Mouse (Mus musculus): ENCODE data around the gene Odf3l2.

Odf3l2 gene

GRCm38 (mm10) chr10:79645711-79646110 is at the start of gene Odf3l2:
Odf3l2 (minus strand) TSS chr10:79645738.
- DNase-seq (ENCODE audit: low read depth, low spot score): no peak

- DNase-seq (ENCODE audit: low read depth, low spot score): no peak
These were observed 48.8 kb upstream of the Odf3l2 start for GRCm38 (mm10) chr10:79694379-79694655.

DNA sequence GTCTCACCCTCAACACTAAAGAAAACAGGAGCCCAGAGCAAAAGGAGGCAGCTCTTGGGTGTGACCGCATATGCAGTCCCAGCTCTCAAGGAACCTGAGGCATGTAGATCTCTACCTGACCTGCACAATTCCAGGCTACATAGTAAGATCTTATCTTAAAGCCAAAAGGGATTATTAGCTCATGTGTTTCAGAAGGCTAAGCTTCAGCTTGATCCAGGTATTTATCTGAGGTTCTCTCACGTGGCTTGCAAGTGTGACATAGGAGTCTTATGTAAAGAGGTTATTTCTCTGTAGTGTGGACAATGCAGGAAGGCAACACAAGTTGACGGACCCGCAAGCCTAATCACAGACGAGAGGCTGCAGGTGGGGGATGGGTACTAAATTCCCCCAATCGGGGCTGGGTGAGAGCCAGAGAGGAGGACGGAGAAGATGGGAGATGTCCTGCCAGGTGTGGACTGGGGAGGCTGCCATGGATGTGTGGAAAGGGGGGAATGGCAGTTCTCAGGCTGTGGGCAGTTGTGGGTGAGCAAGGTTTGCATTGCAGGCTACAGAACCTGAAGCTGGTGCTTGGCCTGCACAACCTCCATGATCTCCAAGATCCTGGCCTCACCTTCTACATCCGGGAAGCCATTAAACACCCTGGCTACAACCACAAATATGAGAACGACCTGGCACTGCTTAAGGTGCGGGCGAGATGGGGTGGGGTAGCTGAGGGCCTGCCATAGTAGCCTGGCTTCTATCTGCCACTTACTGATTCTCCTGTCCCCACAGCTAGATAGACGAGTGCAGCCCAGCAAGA is 48.2 kb upstream of the Odf3l2 start:
- no peak for DNase-seq (ENCODE audit: low read depth, low spot score)

- no peak for DNase-seq (ENCODE audit: low read depth, low spot score)
These were observed 46.5 kb upstream of the Odf3l2 start for GRCm38 (mm10) chr10:79691986-79692548.

DNA sequence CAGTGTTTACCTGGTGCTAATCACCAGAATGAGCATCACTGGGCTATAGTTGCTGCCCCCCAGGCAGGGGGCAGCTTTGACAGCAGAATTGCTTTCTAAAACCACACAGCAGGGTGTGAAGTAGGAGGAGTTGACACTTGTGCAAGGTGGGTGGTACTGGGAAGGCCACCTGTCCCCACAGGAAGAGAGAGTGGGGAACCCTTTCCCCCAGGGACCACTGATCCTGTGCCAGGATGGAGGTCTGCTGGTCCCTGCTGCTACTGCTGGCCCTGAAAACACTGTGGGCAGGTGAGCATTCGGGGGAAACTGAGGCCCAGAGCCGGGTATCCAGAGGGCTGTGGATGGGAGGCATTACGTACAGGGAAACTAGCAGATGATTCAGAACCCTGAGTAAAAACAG is 43.6 kb upstream of the Odf3l2 start:
- DNase-seq (ENCODE audit: low read depth, low spot score): no peak

GRCm38 (mm10) chr10:79688720-79689119 is 43.2 kb upstream of the Odf3l2 start, which contains the start of gene Gzmm:
Gzmm (plus strand) TSS chr10:79689020.
- DNase-seq (ENCODE audit: low read depth, low spot score): no peak

DNA sequence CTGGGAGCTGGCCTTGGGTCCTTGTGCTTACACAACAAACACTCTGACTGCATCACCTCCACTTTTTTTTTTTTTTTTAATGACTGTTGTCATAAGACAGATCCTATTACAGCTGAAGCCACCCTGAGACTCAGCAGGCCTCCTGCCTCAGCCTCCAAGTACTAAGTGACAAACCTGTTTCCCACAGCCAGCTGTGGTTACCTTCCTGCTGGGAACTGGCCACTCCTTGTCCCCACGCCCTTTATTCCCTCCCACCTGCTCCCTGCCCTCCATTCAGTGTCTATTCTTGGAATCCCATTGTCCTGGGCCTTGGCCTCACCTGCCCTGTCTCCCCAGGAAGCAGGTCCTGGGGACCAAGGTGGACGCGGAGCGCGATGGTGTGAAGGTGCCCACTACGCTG is 42.0 kb upstream of the Odf3l2 start:
- DNase-seq (ENCODE audit: low read depth, low spot score): no peak

- no peak for DNase-seq (ENCODE audit: low read depth, low spot score)
These were observed 41.2 kb upstream of the Odf3l2 start for GRCm38 (mm10) chr10:79686691-79687090.

DNA sequence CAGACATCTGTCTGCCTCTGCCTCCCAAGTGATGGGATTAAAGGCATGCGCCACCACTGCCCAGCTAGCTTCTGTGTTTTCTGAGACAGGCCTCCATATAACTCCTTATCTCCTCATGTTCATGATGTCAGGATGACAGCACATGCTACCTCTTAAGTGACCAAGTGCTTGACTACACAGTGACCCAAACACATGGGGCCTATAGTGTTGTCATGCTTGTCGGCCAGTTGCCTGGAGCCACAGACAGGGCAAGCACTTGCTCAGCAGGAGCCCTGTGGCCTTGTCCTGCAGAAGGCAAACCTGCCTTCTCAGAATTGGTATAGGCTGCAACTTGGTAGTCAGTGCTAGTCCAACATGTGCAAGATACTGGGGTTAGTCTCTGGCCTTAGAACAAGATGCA is 40.7 kb upstream of the Odf3l2 start:
- no peak for DNase-seq (ENCODE audit: low read depth, low spot score)

DNA sequence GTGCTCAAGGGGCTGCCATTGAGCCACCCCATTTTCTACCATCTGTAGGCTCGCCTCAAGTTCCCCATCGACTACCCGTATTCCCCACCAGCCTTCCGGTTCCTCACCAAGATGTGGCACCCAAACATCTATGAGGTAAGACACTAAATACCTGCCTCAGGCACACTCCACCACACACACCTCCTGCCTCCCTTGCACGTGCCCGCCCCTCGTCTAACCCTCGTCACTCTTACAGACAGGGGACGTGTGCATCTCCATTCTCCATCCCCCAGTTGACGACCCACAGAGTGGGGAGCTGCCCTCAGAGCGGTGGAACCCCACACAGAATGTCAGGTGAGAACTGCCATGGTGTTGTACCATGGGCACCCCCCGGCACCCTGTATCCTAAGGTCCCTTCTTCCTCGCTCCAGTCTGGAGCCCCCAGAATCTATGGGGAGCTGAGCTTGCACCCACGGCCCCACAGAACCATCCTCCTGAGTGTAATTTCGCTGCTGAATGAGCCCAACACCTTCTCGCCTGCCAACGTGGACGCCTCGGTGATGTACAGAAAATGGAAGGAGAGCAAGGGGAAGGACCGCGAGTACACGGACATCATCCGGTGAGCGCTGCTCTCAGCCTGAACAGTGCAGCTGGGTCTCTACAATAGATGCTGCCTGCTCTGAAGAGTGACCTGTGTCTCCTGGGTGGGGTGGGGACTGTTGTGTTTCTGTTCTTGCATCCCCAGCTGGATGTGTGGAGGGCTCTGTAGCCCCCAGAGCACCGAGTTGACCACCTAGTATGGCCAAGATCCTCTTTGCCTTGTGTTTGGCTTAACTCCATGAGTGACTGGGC is 39.4 kb upstream of the Odf3l2 start:
- no peak for DNase-seq (ENCODE audit: low read depth, low spot score)

GRCm38 (mm10) chr10:79683726-79684640 is 38.4 kb upstream of the Odf3l2 start:
- no peak for DNase-seq (ENCODE audit: low read depth, low spot score)

DNA sequence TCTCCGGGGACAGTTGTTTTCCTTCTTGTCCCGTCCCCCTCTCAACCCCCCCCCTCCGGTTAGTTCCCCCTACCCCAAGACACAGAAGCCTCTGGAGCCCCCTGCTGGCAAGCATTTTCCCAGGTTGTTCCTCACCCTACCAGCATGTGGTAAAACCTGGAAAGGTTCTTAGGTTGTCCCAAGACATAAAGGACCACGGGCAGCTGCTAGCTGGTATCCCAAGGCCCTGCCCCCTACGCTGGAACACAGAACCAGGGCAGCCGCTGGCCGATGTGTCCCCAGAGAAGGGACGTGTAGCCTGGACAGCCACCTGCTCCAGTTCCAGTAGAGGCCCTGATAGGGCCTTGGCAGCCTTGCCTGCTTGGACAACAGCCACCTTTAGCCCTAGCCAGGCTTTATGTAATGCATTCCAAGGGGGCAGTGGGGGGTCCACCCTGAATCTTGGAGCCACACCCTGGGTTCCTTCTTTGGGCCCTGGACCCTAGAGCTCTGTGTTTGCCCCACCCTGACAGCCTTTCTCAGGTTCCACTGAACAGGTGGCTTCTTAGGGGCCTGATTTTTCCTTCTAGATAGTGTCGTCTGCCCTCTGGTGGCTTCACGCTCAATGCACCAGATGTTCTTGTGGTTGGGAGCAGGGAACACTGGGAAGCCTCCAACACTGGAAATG is 37.5 kb upstream of the Odf3l2 start:
- peak; percentile 55 for DNase-seq (ENCODE audit: low read depth, low spot score)

GRCm38 (mm10) chr10:79682551-79682915 is 37.0 kb upstream of the Odf3l2 start:
- DNase-seq (ENCODE audit: low read depth, low spot score): no peak

DNA sequence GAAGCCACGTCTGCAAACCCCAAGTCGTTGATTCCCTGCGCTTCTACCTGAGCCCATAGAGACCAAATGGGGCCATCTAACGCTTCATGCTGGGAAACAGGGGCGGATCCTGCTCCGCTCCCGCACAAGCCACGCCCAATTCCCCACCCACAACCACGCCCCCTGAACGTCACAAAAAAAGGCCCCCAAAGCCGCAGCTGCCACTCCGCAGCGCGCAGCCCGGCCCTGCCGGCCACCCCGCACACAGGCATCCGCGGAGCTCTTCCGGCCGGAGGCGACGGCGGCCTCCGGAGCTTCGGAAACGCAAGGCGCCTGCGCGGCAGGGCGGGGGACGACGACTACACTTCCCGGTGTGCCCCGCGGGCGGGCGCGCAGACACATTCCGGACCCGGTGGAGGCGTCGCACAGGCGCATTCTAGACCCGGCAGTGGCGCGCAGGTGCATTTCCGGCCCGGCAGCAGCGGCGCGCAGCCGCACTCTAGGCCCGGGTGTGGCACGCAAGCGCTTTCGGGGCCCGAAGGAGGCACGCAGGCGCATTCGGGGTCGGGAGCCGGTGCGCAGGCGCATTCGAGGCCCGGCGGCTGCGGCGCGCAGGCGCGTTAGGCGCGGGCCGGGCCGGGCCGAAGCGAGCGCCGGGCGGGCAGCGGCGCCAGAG is 36.2 kb upstream of the Odf3l2 start, which contains the start of gene Cdc34:
Gene Cdc34 (plus strand): TSS at position 605 of the 655 bp plus-strand sequence.
- peak; percentile 92 for DNase-seq (ENCODE audit: low read depth, low spot score)

- DNase-seq (ENCODE audit: low read depth, low spot score): peak; percentile 27
These were observed 35.3 kb upstream of the Odf3l2 start for GRCm38 (mm10) chr10:79680606-79681495.

DNA sequence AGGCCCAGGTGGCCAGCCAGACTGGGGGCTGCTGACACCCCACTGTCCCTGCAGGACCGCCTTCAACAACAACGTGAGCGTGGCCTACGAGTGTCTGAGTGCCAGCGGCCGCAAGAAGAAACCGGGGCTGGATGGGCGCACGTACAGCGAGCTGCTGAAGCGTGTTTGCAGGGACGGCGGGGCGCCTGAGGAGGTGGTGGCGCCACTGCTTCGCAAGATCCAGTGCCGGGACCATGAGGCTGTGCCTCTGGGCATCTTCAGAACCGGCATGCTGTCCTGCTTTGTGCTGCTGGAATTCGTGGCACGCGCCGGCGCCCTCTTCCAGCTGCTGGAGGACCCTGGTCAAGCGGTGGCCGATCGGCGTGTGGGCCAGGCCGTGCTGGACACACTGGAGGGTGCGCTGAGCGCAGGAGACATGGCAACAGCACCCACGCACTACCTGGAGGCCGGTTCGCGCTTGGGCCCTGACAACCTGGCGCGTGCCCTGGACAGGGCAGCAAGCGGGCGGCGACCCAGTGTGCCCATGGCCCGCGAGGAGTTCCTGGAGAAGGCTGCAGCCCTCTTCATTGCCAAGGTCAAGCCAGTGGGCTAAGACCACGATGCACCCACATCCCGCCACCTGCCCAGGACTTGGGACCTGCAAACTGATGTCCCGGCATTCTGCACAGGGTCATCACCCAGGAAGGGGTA is 30.0 kb upstream of the Odf3l2 start:
- no peak for DNase-seq (ENCODE audit: low read depth, low spot score)

GRCm38 (mm10) chr10:79673054-79673453 is 27.5 kb upstream of the Odf3l2 start:
- no peak for DNase-seq (ENCODE audit: low read depth, low spot score)

GRCm38 (mm10) chr10:79672088-79672455 is 26.5 kb upstream of the Odf3l2 start:
- DNase-seq (ENCODE audit: low read depth, low spot score): no peak
